Mouse (Mus musculus) heart, adult 8-10 months (tissue): ENCODE data around the gene Dmkn. TPM values are rescaled to one million over a fixed set of nuclear protein-coding genes. Genes with fewer than 3 reads are reported as not detected.
"Not testable (repeated sequence)": the region's sequence is repeated elsewhere in the genome, so short reads cannot be mapped to it uniquely, and the experiment has no call there.

Experiments
- DNase-seq: peaks from one replicate; pipeline ENCODE4 v3.0.0; 2022; ENCODE audit warnings: low spot score
- total RNA-seq, 4 experiments: library from RNA; stranded (reverse); gene quantifications; 2 replicates each; pipeline ENCODE4 v1.2.4; 2022

Dmkn gene
- total RNA-seq, 4 experiments from 2014 or later: 0.82 to 1.7 (median 1.4) TPM

- no peak for DNase-seq
These were observed 48.8 kb downstream of the Dmkn start for GRCm38 (mm10) chr7:30812291-30812807.

GRCm38 (mm10) chr7:30820131-30820530, 56.6 kb downstream of the Dmkn start:
- DNase-seq: no peak

- DNase-seq: no peak
These were observed 57.4 kb downstream of the Dmkn start for GRCm38 (mm10) chr7:30820854-30821445.

GRCm38 (mm10) chr7:30821532-30821931, 58.0 kb downstream of the Dmkn start:
- no peak for DNase-seq

- no peak for DNase-seq
These were observed 60.1 kb downstream of the Dmkn start, which contains the start of gene Ffar2 for GRCm38 (mm10) chr7:30823675-30824074. TSS of gene Ffar2 (minus strand) at chr7:30823775.

GRCm38 (mm10) chr7:30824306-30824705, 60.8 kb downstream of the Dmkn start:
- no peak for DNase-seq

GRCm38 (mm10) chr7:30826660-30827059, 63.1 kb downstream of the Dmkn start:
- no peak for DNase-seq

GRCm38 (mm10) chr7:30828871-30829270, 65.3 kb downstream of the Dmkn start:
- not testable (repeated sequence) for DNase-seq

GRCm38 (mm10) chr7:30829428-30829827, 65.9 kb downstream of the Dmkn start:
- DNase-seq: no peak

Other genes starting within 250 kb of the Dmkn start
- gene Arhgap33, start 228.7 kb upstream of the Dmkn start, total RNA-seq: under 1 TPM; 0.32 to 0.60 (median 0.36) TPM
- gene Hspb6, start 211.6 kb upstream of the Dmkn start, total RNA-seq: 1,000 to 10,000 TPM in 1 of 4 experiments, 100 to 1,000 TPM in 3; 852 to 1,087 (median 985) TPM
- gene Proser3, start 211.5 kb upstream of the Dmkn start, total RNA-seq: 1 to 10 TPM; 3.1 to 4.5 (median 3.9) TPM
- 10 to 100 TPM; 13.5 to 21.0 (median 14.6) TPM for gene Lin37, start 203.9 kb upstream of the Dmkn start, total RNA-seq
- gene U2af1l4, start 200.5 kb upstream of the Dmkn start, total RNA-seq: 10 to 100 TPM; 62.1 to 70.3 (median 67.2) TPM
- 1 to 10 TPM in 2 of 4 experiments, under 1 TPM in 2; 0.80 to 1.6 (median 1.2) TPM for gene Gm49396, start 200.4 kb upstream of the Dmkn start, total RNA-seq
- gene Psenen, start 200.1 kb upstream of the Dmkn start, total RNA-seq: 10 to 100 TPM; 82.2 to 90.7 (median 88.5) TPM
- 1 to 10 TPM in 3 of 4 experiments, not detected in 1; 1.1 to 1.4 (median 1.1) TPM for gene Igflr1, start 198.3 kb upstream of the Dmkn start, total RNA-seq
- gene Kmt2b, start 175.0 kb upstream of the Dmkn start, total RNA-seq: 10 to 100 TPM; 14.2 to 19.6 (median 16.2) TPM
- not detected for gene Zbtb32, start 164.8 kb upstream of the Dmkn start, total RNA-seq
- gene Upk1a, start 150.9 kb upstream of the Dmkn start, total RNA-seq: under 1 TPM in 1 of 4 experiments, not detected in 3; 0.19 TPM
- 1,000 to 10,000 TPM; 4,392 to 5,023 (median 4,762) TPM for gene Cox6b1, start 137.6 kb upstream of the Dmkn start, total RNA-seq
- gene Etv2, start 127.9 kb upstream of the Dmkn start, total RNA-seq: not detected
- 10 to 100 TPM; 43.9 to 49.9 (median 44.7) TPM for gene Rbm42, start 113.4 kb upstream of the Dmkn start, total RNA-seq
- gene Haus5, start 98.8 kb upstream of the Dmkn start, total RNA-seq: 1 to 10 TPM; 3.0 to 7.4 (median 6.0) TPM
- gene Pmis2, start 92.2 kb upstream of the Dmkn start, total RNA-seq: under 1 TPM in 1 of 4 experiments, not detected in 3; 0.40 TPM
- under 1 TPM in 1 of 4 experiments, not detected in 3; 0.82 TPM for gene 2200002J24Rik, start 64.8 kb upstream of the Dmkn start, total RNA-seq
- under 1 TPM in 3 of 4 experiments, not detected in 1; 0.09 to 0.28 (median 0.16) TPM for gene Atp4a, start 51.5 kb upstream of the Dmkn start, total RNA-seq
- gene Tmem147, start 34.2 kb upstream of the Dmkn start, total RNA-seq: 100 to 1,000 TPM; 229 to 268 (median 258) TPM
- gene Gapdhs, start 20.1 kb upstream of the Dmkn start, total RNA-seq: not detected
- 1 to 10 TPM; 1.3 to 4.6 (median 3.0) TPM for gene Sbsn, start 12.3 kb upstream of the Dmkn start, total RNA-seq
- gene Krtdap, start 24.1 kb downstream of the Dmkn start, total RNA-seq: not detected
- gene Ffar2, start 60.0 kb downstream of the Dmkn start, total RNA-seq: under 1 TPM in 2 of 4 experiments, not detected in 2; 0.25 to 0.46 TPM
- not detected for gene Ffar3, start 92.4 kb downstream of the Dmkn start, total RNA-seq
- gene Ffar1, start 97.8 kb downstream of the Dmkn start, total RNA-seq: not detected
- gene Cd22, start 116.6 kb downstream of the Dmkn start, total RNA-seq: 1 to 10 TPM in 1 of 4 experiments, under 1 TPM in 3; 0.52 to 1.0 (median 0.71) TPM
- gene Mag, start 151.1 kb downstream of the Dmkn start, total RNA-seq: not detected
- 1 to 10 TPM; 3.6 to 9.2 (median 5.7) TPM for gene Hamp2, start 160.9 kb downstream of the Dmkn start, total RNA-seq
- gene Hamp, start 180.3 kb downstream of the Dmkn start, total RNA-seq: 10 to 100 TPM in 3 of 4 experiments, 1 to 10 TPM in 1; 9.3 to 31.5 (median 13.6) TPM
- gene Usf2, start 193.0 kb downstream of the Dmkn start, total RNA-seq: 100 to 1,000 TPM; 102 to 121 (median 107) TPM
- 1 to 10 TPM; 2.6 to 3.8 (median 3.1) TPM for gene Lsr, start 209.7 kb downstream of the Dmkn start, total RNA-seq
- under 1 TPM in 2 of 4 experiments, not detected in 2; 0.25 TPM for gene Fam187b, start 210.0 kb downstream of the Dmkn start, total RNA-seq